8 mouse cellular contexts compared by ENCODE assay signal in genomic region chr16:13256667-13257527, GRCm38 (mm10). TPM values are rescaled to one million over a fixed set of nuclear protein-coding genes. Genes with fewer than 3 reads are reported as not detected.
DNase-seq lines count a peak whose midpoint lies in the region; ATAC-seq and TF ChIP-seq lines count a peak whose summit lies in the region.

No protein-coding gene starts in this region.

- WGBS in embryonic facial prominence, embryonic 10.5 days, result 7% methylated on average over 64 of the region's 64 CpGs
- WGBS in limb, embryonic 14.5 days, result 8% methylated on average over 40 of the region's 64 CpGs

- DNase-seq in heart, adult 18-20 months, result peak; percentile 38 to 45
- no peak for DNase-seq in heart, postnatal 25 days (ENCODE audit: low spot score)
- DNase-seq in CH12.LX (ENCODE audit: extremely low read depth), result no peak
- no peak for DNase-seq in embryonic facial prominence, embryonic 10.5 days (ENCODE audit: low spot score)
- DNase-seq in heart, postnatal 10 days, result peak; percentile 61 to 71
- DNase-seq in limb, embryonic 14.5 days (ENCODE audit: low spot score), result peak; percentile 9
- peak; percentile 58 for DNase-seq in thymus, postnatal 14 days

- dilution Hi-C loops in CH12.LX (cut with MboI; ENCODE audit: extremely low pct_ligation_motif_present, extremely low pct_unique_long_range_greater_than_20kb, low sequenced_read_pairs), result no loop called here

- TF ChIP-seq POLR2A in CH12.LX (IDR thresholded peaks at IDR 0.05; ENCODE audit: low read depth, low read length), result no peak
- no peak for TF ChIP-seq POLR2A in limb, embryonic 14.5 days (IDR thresholded peaks at IDR 0.05; ENCODE audit: borderline replicate concordance, extremely low read depth, insufficient read depth, insufficient read length)

- peak overlapping the region; percentile 66 to 81 (median 74) for H3K4me3 ChIP-seq in CH12.LX (replicated peaks in 1 of 3; ENCODE audit: low read depth in 2 of 3, low read length in 2 of 3, poor library complexity in 1 of 3)
- H3K4me3 ChIP-seq in embryonic facial prominence, embryonic 10.5 days, result peak overlapping the region; percentile 96
- peak overlapping the region; percentile 90 for H3K4me3 ChIP-seq in limb, embryonic 14.5 days (replicated peaks; ENCODE audit: low read length)

- ATAC-seq in limb, embryonic 14.5 days (ENCODE audit: low FRiP score, low read depth), result peak; percentile 78
- 0 out of 2 replicates have a peak, but pooled peaks have one; percentile 10 for ATAC-seq in monocyte, adult 5-6 weeks (replicated peaks; ENCODE audit: insufficient number of reproducible peaks, low FRiP score, low TSS enrichment, poor library complexity, severe bottlenecking)

- intact Hi-C loops in heart, postnatal 25 days (cut with DNase I), result loop anchor here (2.0 to 5.0 kb wide), 3 partner anchors 68 to 102 kb away; no protein-coding TSS in a partner anchor
- intact Hi-C loops in heart, postnatal 10 days (cut with DNase I), result loop anchor here (1.0 to 5.0 kb wide), 5 partner anchors 38 to 150 kb away; no protein-coding TSS in a partner anchor

- in situ Hi-C loops in CH12.LX (cut with MboI; ENCODE audit: low pct_ligation_motif_present, low pct_unique_long_range_greater_than_20kb, low sequenced_read_pairs), result no loop called here

- no peaks in the 10 kb centered on the region for H3K9me3 ChIP-seq in CH12.LX (replicated peaks; ENCODE audit: low read length)
- no peaks in the 10 kb centered on the region for H3K9me3 ChIP-seq in embryonic facial prominence, embryonic 10.5 days
- no peaks in the 10 kb centered on the region for H3K9me3 ChIP-seq in limb, embryonic 14.5 days (ENCODE audit: control insufficient read depth, low read length)

- peak overlapping the region; percentile 87 for H3K4me2 ChIP-seq in CH12.LX (ENCODE audit: insufficient read depth, low read depth, poor library complexity, severe bottlenecking)
- peak overlapping the region; percentile 84 for H3K4me2 ChIP-seq in limb, embryonic 14.5 days (replicated peaks; ENCODE audit: low read depth, low read length, severe bottlenecking)

- peaks cover 0 to 6% of the 10 kb centered on the region in 2 experiments for H3K36me3 ChIP-seq in CH12.LX (replicated peaks in 1 of 2; ENCODE audit: control insufficient read depth in 1 of 2, insufficient read depth in 1 of 2, low read length in 1 of 2)
- H3K36me3 ChIP-seq in embryonic facial prominence, embryonic 10.5 days (replicated peaks), result 0 out of 2 replicates have a peak, but pooled peaks cover 5% of the 10 kb centered on the region
- H3K36me3 ChIP-seq in limb, embryonic 14.5 days (ENCODE audit: control insufficient read depth, insufficient read depth, low read length), result 0 out of 2 replicates have a peak, but pooled peaks cover under 1% of the 10 kb centered on the region

- no peak for TF ChIP-seq RAD21 in CH12.LX (IDR thresholded peaks at IDR 0.05; ENCODE audit: low read depth, low read length)

- no peak for TF ChIP-seq EP300 in CH12.LX (IDR thresholded peaks at IDR 0.05; ENCODE audit: low read length)

- peak overlapping the region; percentile 67 for H3K9ac ChIP-seq in CH12.LX (ENCODE audit: insufficient read depth, low read depth)
- H3K9ac ChIP-seq in limb, embryonic 14.5 days (ENCODE audit: low read depth, low read length, severe bottlenecking), result peak overlapping the region; percentile 97

- TF ChIP-seq CTCF in CH12.LX (conservative IDR thresholded peaks at IDR 0.05 in 1 of 2, IDR thresholded peaks at IDR 0.05 in 1 of 2; ENCODE audit: low read depth in 2 of 2, low read length in 2 of 2), result no peak

- H3K27me3 ChIP-seq in CH12.LX (replicated peaks), result no peaks in the 10 kb centered on the region
- no peaks in the 10 kb centered on the region for H3K27me3 ChIP-seq in embryonic facial prominence, embryonic 10.5 days (replicated peaks; ENCODE audit: low read depth, poor library complexity, severe bottlenecking)
- no peaks in the 10 kb centered on the region for H3K27me3 ChIP-seq in limb, embryonic 14.5 days (ENCODE audit: control insufficient read depth, insufficient read depth, low read length)

- H3K27ac ChIP-seq in CH12.LX (ENCODE audit: insufficient read depth, low read depth), result no peak overlapping the region
- peak overlapping the region; percentile 98 for H3K27ac ChIP-seq in embryonic facial prominence, embryonic 10.5 days (replicated peaks)
- peak overlapping the region; percentile 79 for H3K27ac ChIP-seq in limb, embryonic 14.5 days (replicated peaks; ENCODE audit: low read depth, low read length)

- no peaks in the 10 kb centered on the region for H3K79me2 ChIP-seq in CH12.LX (replicated peaks; ENCODE audit: control insufficient read depth, extremely low read depth, insufficient read depth, poor library complexity, severe bottlenecking)

- H3K4me1 ChIP-seq in CH12.LX (ENCODE audit: control insufficient read depth in 1 of 2, insufficient read depth in 2 of 2), result peaks cover 10 to 32% of the 10 kb centered on the region in 2 experiments
- H3K4me1 ChIP-seq in embryonic facial prominence, embryonic 10.5 days, result peaks cover 22% of the 10 kb centered on the region
- H3K4me1 ChIP-seq in limb, embryonic 14.5 days (ENCODE audit: control insufficient read depth, insufficient read depth, low read length), result peaks cover 7% of the 10 kb centered on the region

TF ChIP-seq in CH12.LX, 34 proteins besides CTCF, POLR2A, EP300 and RAD21:
- TF ChIP-seq SIN3A (IDR thresholded peaks at IDR 0.05; ENCODE audit: low read length) (0 out of 2 replicates have a peak, but pooled peaks have one; percentile 21), MXI1 (IDR thresholded peaks at IDR 0.05; ENCODE audit: low read depth, low read length) (peak; percentile 18; the same call in 1 of the 2 replicates), MAFK (IDR thresholded peaks at IDR 0.05; ENCODE audit: insufficient replicate concordance, low read length) (no peak)

RNA-seq across cellular contexts. Expression of gene Mrtfb, which starts 0.6 kb away (rescaled TPM):
- 10 to 100 TPM; 17.8 to 23.0 TPM for total RNA-seq in heart, adult 18-20 months (2021)
- total RNA-seq in heart, postnatal 25 days (2021), result 10 to 100 TPM; 24.9 to 31.5 TPM
- total RNA-seq in CH12.LX (2012; rRNA removed) (4.4 and 4.6 TPM in 2 replicates), CH12.LX (2014; rRNA removed) (2.5 and 3.2 TPM in 2 replicates)
- 7.0 and 9.4 TPM in 2 replicates for polyA plus RNA-seq in CH12.LX (2012; ENCODE audit: insufficient read length, low read depth)
- polyA plus RNA-seq in embryonic facial prominence, embryonic 10.5 days (2016; fragmentation: Nextera tagmentation; extraction: Ambion mirVana), result 21.3 and 22.2 TPM in 2 replicates
- 10 to 100 TPM; 36.9 to 40.6 TPM for total RNA-seq in heart, postnatal 10 days (2021)
- 11.8 and 12.6 TPM in 2 replicates for polyA plus RNA-seq in limb, embryonic 14.5 days (2012; rRNA removed)
- 26.0 and 31.8 TPM in 2 replicates for polyA plus RNA-seq in limb, embryonic 14.5 days (2014; fragmentation: Nextera tagmentation; extraction: Ambion mirVana)
- total RNA-seq in monocyte, adult 5-6 weeks (2017), result 3.8 to 9.2 TPM (median 4.6 TPM) in 3 replicates

Comparison
In these comparisons a context has a peak if more than half of its experiments do, and no peak if none do; other contexts are left out.
1. DNase-seq: peak in heart, adult 18-20 months (2 of 2), heart, postnatal 10 days (2 of 2), limb, embryonic 14.5 days (single experiment) and thymus, postnatal 14 days (single experiment); none in heart, postnatal 25 days (single experiment), CH12.LX (single experiment) and embryonic facial prominence, embryonic 10.5 days (single experiment).
2. Peak in every context shown above with its lines, with median percentiles within 50 percentile points of each other: H3K4me3 ChIP-seq.